Mouse (Mus musculus) right cerebral cortex, postnatal 25 days (tissue): Measurements from ENCODE around the gene Hist1h1c.

ENCODE experiments used
- DNase-seq: peaks from one replicate; pipeline ENCODE4 v3.0.0; 2022

The Hist1h1c gene

DNA sequence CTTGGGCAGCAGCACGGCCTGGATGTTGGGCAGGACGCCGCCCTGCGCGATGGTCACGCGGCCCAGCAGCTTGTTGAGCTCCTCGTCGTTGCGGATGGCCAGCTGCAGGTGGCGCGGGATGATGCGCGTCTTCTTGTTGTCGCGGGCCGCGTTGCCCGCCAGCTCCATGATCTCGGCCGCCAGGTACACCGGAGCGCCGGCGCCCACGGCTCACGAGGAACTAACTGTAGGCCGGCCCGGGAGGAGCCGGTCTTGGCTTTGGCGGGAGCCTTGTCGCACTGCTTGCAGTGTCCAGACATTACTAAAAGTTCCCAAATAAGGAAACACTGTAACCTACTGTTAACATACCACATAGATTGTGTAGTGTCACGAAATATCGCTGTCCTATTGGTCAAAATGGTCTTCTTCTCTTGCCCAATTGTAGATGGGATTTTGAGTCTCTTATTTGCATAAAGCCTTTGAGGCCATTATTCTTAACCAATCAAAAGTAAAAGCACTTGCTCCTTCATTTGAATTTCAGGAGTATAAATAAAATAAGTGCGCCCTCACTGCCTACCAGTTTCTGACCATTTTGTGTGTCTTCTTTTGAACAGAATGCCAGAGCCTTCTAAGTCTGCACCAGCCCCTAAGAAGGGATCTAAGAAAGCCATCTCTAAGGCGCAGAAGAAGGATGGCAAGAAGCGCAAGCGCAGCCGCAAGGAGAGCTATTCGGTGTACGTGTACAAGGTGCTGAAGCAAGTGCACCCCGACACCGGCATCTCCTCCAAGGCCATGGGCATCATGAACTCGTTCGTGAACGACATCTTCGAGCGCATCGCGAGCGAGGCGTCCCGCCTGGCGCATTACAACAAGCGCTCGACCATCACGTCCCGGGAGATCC lies 7.8 kb downstream of the Hist1h1c start, which contains the start of gene Hist1h2bb:
Gene Hist1h2bb, plus strand, starts transcription at position 534 of the 880 bp plus-strand sequence.
- peak; percentile 81 for DNase-seq

DNA sequence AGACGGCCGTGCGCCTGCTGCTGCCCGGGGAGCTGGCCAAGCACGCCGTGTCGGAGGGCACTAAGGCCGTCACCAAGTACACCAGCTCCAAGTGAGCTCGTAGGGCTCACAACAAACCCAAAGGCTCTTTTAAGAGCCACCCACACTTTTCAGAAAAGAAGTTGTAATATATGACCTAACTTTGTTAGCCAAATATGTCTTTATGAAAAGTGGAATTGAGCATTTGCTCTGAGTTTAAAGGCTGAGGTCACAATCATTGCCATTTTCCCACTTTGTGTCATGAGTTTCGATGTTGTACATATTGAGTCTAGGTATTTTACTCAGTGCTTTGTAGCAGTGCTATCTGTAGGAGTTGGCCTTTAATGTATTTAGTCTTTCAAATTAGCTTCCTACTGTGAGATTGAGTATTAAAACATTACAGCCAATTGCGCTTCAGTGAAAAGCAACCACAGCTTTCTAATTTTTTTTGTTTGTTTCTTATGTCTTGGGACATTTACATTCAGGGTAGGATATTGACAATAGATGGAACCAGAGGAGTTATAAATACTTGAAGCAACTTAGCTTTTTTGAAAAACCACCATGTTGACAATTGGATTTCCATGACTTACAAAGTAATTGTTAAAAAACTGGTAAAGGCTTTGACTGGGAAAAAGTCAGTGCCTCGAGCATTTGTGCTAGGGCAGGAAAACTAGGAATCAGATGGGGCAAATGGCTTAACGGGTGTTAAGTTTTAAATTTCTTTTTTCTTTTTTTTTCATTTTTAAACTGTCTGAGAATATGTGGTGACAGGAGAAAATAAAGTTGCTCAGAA lies 8.7 kb downstream of the Hist1h1c start:
- no peak for DNase-seq

DNA sequence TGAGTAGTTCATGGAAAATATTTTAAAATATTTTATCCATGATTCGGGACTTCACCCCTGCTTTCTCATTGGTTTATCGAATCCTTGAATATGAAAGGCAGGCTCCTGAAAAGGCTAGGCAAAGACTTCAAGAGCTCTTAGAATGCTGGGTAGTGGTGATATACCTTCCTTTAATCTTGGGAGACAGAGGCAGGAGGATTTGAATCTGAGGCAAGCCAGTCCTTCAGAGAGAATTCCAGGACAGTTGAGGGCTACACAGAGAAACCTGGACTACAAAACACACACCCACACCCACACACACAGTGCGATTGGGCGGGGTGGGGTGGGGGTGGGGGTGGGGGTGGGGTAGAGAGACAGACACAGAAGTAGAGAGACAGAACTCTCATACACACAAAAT lies 9.3 kb downstream of the Hist1h1c start:
- no peak for DNase-seq

DNA sequence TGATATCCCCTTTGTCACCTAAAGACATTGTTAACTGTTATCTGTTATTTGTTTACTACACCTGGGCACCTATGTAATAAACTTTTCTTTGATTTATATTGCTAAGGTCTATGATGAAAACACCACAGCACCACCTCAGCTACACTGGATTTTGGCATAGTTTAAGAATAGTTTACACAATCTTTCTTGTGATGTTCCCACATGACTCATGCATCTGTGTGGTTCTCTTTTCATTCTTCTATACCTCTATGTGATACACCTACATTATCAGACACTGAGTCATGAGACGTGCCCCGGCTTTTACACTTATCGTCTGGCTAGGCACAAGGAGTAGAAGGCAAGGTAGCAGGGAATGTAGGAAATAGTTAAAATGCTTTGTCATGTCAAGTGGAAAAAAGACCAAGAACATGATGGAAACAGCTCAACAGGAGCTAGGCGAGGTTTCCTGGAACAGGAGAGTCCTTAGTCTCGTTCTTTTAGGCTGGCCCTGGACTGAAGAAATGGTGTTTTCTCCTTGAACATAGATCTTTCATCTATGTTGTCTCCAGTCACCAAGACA lies 11.0 kb downstream of the Hist1h1c start:
- DNase-seq = no peak

DNA sequence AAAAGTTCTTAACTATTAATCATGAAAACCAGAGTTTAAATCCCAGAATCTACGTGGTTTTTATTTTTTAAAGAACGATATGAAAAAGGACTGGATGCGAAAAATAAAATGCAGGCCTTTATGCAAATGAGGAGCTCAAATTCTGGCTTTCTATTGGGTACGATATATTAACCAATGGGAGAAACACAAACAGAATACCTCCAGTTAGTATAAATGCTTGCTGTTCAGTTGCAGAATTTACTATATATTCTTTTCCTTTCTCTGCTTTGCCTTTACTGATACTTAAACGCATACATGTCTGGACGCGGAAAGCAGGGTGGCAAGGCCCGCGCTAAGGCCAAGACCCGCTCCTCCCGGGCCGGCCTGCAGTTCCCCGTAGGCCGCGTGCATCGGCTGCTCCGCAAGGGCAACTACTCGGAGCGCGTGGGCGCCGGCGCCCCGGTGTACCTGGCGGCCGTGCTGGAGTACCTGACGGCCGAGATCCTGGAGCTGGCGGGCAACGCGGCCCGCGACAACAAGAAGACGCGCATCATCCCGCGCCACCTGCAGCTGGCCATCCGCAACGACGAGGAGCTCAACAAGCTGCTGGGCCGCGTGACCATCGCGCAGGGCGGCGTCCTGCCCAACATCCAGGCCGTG lies 12.3 kb downstream of the Hist1h1c start, which contains the start of gene Hist1h2ab:
Gene Hist1h2ab, plus strand, starts transcription at position 288 of the 639 bp plus-strand sequence.
- peak; percentile 63 for DNase-seq

DNA sequence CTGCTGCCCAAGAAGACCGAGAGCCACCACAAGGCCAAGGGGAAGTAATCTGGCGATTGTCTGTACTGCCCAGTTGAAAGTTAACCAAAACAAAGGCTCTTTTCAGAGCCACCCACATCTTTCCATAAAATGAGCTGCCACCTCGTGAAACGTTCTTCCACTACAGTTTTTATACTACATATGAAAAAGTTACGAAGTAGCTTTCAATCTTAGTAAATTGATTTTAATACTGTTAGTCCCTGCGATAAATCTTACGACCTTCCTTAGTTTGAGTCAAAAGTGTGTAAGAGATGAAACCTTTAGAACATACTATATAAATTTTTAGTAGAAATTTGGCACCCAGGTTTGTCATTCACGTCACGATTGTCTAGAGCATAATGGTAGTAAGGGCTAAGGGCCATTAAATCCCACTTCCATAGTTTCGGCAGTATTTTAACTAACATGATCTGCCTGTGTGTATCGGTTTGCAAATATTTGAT lies 12.9 kb downstream of the Hist1h1c start:
- DNase-seq = no peak

DNA sequence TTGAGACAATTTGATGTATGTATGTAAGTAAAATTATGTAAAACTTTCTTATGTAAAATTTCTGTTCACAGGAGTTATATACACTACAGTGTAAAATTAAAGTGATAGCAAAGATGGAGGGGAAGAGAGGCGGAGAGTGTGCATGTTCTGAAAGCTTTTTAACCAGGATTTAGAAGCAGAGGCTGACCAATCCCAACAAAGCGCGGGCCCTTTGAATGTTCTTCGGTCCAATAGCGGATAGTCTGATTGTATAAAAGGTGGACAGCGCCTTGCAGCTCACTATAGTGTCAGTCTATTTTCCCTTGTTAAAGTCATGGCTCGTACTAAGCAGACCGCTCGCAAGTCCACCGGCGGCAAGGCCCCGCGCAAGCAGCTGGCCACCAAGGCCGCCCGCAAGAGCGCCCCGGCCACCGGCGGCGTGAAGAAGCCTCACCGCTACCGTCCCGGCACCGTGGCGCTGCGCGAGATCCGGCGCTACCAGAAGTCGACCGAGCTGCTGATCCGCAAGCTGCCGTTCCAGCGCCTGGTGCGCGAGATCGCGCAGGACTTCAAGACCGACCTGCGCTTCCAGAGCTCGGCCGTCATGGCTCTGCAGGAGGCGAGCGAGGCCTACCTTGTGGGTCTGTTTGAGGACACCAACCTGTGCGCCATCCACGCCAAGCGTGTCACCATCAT lies 13.6 kb downstream of the Hist1h1c start, which contains the start of gene Hist1h3b:
Gene Hist1h3b, plus strand, starts transcription at position 201 of the 675 bp plus-strand sequence.
- DNase-seq = peak; percentile 87

DNA sequence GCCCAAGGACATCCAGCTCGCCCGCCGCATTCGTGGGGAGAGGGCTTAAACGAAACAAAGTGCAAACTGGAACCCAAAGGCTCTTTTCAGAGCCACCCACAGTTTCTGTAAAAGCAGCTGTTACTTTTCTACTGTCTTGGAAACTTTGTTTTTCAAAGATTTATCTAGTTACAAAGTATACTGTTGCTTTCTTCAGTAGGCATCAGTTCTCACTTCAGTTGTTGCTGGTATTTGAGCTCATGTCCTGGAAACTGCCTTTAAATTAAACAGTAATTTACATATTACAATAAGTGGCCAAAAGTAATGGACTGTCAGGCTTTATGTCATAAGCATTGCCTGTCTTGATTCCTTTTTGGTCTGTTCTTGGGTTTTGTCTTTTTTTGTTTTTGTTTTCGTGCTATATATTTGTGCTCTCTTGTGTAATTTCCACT lies 14.1 kb downstream of the Hist1h1c start:
- no peak for DNase-seq

DNA sequence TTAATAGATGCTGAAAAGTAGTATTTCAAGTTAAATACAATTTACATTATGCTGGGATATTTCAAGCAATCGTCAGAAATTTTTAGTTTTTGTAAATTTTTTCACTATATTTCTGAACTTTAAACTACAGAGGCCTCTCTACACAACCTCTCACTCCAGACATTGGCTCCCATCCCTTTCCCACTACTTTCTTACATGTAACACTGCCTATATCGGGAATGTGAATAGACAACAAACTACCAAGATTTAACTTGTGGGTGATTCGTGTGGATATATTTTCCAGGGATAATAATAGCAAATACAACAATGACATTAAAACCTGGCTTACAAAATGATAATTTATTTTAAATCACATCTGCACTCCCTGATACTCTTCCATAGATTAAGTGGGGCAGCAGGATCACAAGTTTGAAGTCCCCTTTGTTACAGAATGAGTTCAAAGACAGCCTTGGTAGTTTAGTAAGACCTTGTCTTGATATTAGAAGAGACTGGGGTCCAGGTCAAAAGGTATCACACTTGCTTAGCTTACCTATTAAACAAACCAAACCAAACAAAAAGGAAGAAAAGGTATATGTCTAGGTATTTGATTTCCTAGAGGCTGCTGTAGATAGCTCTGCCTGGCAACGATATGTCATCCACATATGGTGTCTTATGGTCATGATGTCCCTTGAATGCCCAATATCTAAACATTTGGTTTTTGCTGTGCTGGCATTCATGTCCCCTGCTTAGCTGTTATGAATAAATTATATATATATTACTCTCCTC lies 14.9 kb downstream of the Hist1h1c start:
- DNase-seq = no peak

DNA sequence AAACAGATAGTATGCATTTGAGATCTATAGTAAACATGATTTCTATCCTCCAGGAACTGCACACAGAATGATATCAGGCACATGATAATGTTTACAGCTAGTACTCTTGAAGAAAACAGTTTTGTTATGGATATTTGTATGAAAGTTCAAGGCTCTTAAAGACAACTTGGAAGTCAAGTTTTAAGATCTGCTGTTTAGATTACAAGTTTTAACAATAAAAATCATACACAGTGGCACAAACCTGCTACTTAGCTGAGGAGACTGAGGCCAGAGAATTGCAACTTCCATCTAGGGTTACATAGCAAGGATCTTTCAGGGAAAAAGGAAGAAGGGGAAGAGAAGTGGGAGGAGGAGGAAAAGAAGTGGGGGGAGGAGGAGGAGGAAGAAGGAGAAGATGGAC lies 16.4 kb downstream of the Hist1h1c start:
- no peak for DNase-seq

DNA sequence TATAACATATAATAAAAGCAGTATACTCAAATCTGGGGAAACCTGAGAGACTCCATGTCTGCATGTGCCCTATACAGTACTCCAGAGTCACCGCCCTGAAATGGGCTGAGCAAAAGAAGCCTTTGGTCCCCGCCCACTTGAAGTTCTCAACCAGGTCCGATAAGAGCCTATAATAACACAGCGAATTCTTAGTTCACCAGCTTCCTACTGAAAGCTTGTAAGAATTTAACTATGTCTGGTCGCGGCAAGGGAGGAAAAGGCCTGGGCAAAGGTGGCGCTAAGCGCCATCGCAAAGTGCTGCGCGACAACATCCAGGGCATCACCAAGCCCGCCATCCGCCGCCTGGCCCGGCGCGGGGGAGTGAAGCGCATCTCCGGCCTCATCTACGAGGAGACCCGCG lies 18.2 kb downstream of the Hist1h1c start, which contains the start of gene Hist1h4b:
Gene Hist1h4b, plus strand, starts transcription at position 224 of the 400 bp plus-strand sequence.
- peak; percentile 86 for DNase-seq

DNA sequence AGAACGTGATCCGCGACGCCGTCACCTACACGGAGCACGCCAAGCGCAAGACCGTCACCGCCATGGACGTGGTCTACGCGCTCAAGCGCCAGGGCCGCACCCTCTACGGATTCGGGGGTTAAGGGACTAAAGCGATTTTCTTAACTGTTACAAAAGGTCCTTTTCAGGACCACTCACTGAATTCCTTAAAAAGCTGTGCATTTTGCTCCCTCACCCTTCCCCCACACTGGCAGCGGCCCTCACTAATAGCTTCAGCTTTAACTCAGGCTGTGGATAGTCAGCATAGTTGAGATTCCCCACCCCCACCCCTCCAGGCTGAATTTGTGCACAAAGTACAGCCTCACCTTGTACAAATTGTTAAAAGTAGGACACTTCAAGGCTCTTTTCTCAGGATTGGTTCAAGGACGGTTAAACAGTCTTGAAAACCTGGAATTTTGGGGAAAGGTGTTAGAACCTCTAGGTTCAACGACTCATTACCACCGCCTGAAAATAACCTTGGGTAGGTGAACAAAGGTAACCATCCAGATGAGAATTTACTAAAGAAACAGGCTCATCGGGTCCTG lies 18.7 kb downstream of the Hist1h1c start:
- DNase-seq = no peak

DNA sequence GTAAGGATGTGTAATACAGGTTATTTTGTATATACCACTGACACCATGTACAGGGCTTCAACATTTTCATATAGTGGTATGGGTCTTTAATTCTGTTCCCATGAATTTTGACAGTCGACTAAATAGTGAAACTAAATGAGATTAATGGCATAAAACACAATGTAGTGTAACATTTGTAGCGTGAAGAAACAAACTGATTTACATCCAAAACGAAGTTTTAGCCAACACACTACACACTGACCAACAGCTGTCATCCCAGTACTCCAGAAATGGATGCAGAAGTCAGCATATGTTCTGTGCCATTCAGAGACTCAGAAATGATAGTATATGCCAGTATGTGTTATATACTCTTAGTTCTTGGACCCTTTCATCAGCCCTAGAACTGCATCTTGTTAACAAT lies 19.3 kb downstream of the Hist1h1c start:
- no peak for DNase-seq

DNA sequence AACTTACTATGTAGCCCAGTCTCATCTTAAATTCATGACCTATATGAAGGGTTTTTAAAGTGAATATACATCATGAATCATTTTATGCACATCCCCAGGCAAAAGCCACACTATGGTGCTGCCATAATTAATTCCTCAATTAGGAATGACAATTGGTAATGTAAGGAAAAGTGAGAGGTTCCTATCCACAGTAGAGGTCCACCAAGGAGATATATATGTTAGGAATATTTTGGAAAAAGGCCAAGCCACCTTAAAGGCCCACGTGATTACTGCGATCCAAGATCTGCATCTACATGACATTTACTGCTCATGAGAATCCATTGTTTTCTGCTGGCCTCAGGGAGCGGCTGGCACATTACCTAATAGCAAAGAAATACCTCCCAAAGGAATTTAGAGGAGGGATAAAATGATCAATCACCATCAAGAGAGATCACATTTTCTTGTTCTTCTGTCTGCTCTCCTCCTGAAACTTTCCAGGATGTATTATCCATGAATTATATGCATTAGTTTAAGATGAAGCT lies 20.7 kb downstream of the Hist1h1c start:
- no peak for DNase-seq

DNA sequence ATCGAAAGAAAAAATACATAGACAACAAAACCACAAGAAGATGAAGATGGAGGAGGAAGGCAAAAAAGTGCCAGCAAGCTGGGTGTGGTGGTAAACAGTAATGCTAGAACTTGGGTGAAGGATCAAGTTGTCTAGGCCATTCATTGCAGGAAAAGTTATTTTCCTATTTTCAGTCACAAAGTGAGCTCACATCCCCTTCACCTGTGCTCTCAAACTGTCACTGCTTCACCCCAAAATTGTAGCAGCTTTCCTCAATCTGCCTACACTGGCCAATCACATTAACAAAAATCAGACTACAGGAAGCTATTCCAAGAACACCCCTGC lies 21.3 kb downstream of the Hist1h1c start:
- DNase-seq = no peak

DNA sequence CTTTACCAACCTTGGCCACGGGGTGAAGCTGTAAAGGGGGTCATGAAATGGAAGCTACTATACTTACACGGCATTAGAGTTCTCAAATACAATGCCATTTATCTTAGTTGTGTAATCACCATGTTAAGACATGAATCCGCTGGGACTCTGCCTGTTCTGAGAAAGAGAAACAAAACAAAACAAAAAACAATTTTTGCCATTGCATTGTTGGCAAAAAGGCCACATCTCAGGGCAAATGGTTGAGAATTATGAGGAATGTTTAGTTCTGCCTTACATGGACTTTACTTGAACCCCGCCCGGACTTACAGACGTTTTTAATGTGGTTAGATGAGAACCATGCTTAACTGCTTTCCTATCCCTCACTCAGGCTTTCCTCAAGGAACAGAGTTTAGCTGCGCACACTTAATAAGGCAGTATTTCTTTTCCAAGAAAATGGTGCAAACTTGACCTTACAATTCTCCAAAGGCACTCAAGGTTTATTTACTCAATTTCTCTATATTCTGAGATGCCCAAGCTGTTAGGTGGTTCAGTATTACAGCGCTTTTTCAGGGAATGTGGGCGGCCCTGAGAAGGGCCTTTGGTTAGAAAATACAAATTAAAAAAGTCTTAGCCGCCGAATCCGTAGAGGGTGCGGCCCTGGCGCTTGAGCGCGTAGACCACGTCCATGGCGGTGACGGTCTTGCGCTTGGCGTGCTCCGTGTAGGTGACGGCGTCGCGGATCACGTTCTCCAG lies 21.8 kb downstream of the Hist1h1c start:
- no peak for DNase-seq

DNA sequence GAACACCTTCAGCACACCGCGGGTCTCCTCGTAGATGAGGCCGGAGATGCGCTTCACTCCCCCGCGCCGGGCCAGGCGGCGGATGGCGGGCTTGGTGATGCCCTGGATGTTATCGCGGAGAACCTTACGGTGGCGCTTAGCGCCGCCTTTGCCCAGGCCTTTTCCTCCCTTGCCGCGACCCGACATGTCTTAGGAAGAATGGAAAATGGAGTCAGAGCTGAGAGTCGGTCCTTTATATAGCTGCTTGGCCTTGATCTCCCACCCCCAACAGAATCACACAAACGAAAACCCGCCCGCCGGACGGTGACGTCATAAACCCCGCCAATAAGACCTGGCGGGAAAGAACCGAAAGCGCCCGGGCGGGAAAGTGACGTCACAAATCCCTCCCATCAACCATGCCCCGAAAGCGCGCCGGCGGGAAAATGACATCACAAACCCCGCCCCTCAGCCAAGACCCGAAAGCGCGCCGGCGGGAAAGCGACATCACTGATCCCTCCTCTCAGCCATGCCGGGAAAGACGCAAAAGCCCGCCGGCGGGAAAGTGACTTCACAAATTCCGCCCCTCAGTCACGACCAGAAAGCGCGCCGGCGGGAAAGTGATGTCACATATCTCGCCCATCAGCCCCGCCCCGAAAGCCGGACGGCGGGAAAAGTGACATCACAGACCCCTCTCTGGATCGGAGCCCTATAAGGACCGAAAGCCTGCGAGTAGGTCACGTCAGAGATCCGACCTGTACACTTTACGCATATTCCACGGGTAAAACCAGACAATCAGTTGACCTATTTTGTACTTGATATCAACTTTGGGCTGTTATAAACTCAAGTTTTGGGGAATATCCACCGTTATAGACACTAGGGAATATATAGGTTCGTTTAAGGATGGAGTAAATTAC lies 22.6 kb downstream of the Hist1h1c start, which contains the start of gene Hist1h4a:
Gene Hist1h4a, minus strand, starts transcription at position 259 of the 893 bp plus-strand sequence.
- DNase-seq = peak; percentile 99
